Mouse (Mus musculus) testis, adult 2 months (tissue): Measurements from ENCODE around the gene Anapc7.

Experiments used
- CTCF ChIP-seq: fragments of 200-500 bp; IDR thresholded peaks from 2 replicates; pipeline ENCODE4 v1.5.1; 2012; ENCODE audit warnings: low read depth, mild to moderate bottlenecking, inconsistent platforms, low read length, moderate library complexity; ENCODE audit not compliant: control insufficient read depth, insufficient read depth, insufficient replicate concordance
- POLR2A ChIP-seq: fragments of 200-500 bp; IDR thresholded peaks from 2 replicates; pipeline ENCODE4 v1.6.1; 2012; ENCODE audit warnings: low read depth, mild to moderate bottlenecking, inconsistent platforms, low read length, moderate library complexity; ENCODE audit not compliant: control insufficient read depth

- TF ChIP-seq CTCF (no peak), POLR2A (no peak)
Measured at GRCm38 (mm10) chr5:122454442-122454841, 32.9 kb downstream of the Anapc7 start.
